Mouse (Mus musculus) G1E (cell line): ENCODE data around the gene Tbx18.

Source experiments
- CTCF ChIP-seq: IDR thresholded peaks from 2 replicates; pipeline ENCODE4 v1.5.1; 2012; ENCODE audit warnings: low read depth, low read length, inconsistent platforms, mixed read lengths
- GATA1 ChIP-seq: IDR thresholded peaks from 2 replicates; pipeline ENCODE4 v1.6.1; 2012; ENCODE audit warnings: borderline replicate concordance, low read length, inconsistent platforms, mixed read lengths
- POLR2AphosphoS5 ChIP-seq: IDR thresholded peaks from 2 replicates; pipeline ENCODE4 v1.6.1; 2012; ENCODE audit warnings: low read depth, low read length, inconsistent platforms; ENCODE audit not compliant: insufficient replicate concordance
- TAL1 ChIP-seq: conservative IDR thresholded peaks from 2 replicates; pipeline ENCODE4 v1.6.1; 2012; ENCODE audit warnings: low read depth, low read length, inconsistent platforms, mixed read lengths

- TF ChIP-seq CTCF, result no peak
- TF ChIP-seq POLR2AphosphoS5, result no peak
- no peak for TF ChIP-seq GATA1
- no peak for TF ChIP-seq TAL1
These were observed 9.2 kb upstream of the Tbx18 start for GRCm38 (mm10) chr9:87740241-87740645.
